Mouse (Mus musculus): ENCODE data around the gene Git2. TPM values are rescaled to one million over a fixed set of nuclear protein-coding genes. Genes with fewer than 3 reads are reported as not detected.

Git2 gene
- total and polyA plus RNA-seq, 2 experiments from 2014 or later, result 21.1 to 37.7 TPM

DNA sequence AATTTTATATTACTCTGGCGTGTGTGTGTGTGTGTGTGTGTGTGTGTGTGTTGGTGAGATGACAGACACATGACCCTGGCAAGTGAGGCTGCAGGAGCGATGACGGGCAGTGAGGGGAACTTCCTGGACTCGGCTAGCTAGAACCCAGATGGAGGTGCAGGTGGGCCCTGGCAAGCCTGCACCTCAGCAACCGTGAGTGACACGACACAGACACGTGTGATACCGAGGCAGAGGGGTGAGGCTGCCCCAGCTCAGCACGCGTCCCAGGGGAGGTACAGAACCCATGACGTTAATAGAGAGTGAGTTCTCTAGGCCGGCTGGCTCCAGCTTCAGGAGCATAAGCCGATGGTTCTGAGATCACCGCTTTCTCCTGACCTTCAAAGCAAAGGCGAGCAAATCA, 43.3 kb downstream of the Git2 start:
- peaks cover 92% of the 10 kb centered on the region for H3K36me3 ChIP-seq (replicated peaks; ENCODE audit: control insufficient read depth, insufficient read depth, low read length)
- TF ChIP-seq CTCF (IDR thresholded peaks at IDR 0.05; ENCODE audit: low read depth) (no peak), EP300 (IDR thresholded peaks at IDR 0.05; ENCODE audit: low read depth) (no peak)
- no peak overlapping the region for H3K9ac ChIP-seq (replicated peaks; ENCODE audit: low read depth, low read length)
- no peaks in the 10 kb centered on the region for H3K9me3 ChIP-seq (replicated peaks; ENCODE audit: control insufficient read depth, low read length)
- H3K4me3 ChIP-seq (ENCODE audit: low read depth, low read length), result no peak overlapping the region
- no peak overlapping the region for H3K4me2 ChIP-seq (ENCODE audit: low read depth, low read length)
- WGBS, result 80% methylated on average over 15 of the region's 15 CpGs
- no peak for ATAC-seq (ENCODE audit: insufficient read depth, low read depth)
- H3K4me1 ChIP-seq (ENCODE audit: control insufficient read depth, insufficient read depth), result no peaks in the 10 kb centered on the region
- no peak for DNase-seq (ENCODE audit: low spot score)
- no peak overlapping the region for H3K27ac ChIP-seq (ENCODE audit: low read depth)
- no peaks in the 10 kb centered on the region for H3K27me3 ChIP-seq (ENCODE audit: control insufficient read depth, insufficient read depth, low read length)

DNA sequence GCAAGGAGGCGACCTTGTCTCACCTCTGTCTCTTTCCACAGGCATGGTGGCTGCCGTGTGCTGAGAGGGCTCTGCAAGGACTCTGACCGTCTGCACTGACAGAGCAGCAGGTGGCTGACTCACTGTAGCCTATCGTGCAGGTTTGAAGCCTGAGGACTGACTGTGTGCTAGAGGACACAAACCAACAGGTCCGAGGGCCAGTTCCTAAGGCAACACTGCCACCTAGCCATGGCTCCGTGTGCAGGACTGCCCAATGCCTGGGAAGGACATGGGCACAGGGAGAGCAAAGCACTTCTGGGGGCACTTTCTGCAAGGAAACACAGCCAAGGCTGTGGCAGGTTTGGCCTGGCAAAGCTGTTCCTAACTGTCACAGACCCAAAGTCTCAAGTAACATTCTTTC, 43.8 kb downstream of the Git2 start:
- Histone ChIP-seq H3K27ac (ENCODE audit: low read depth) (no peak overlapping the region), H3K36me3 (replicated peaks; ENCODE audit: control insufficient read depth, insufficient read depth, low read length) (peaks cover 87% of the 10 kb centered on the region), H3K9ac (replicated peaks; ENCODE audit: low read depth, low read length) (no peak overlapping the region), H3K9me3 (replicated peaks; ENCODE audit: control insufficient read depth, low read length) (no peaks in the 10 kb centered on the region), H3K4me2 (ENCODE audit: low read depth, low read length) (no peak overlapping the region), H3K4me3 (ENCODE audit: low read depth, low read length) (no peak overlapping the region), H3K27me3 (ENCODE audit: control insufficient read depth, insufficient read depth, low read length) (no peaks in the 10 kb centered on the region), H3K4me1 (ENCODE audit: control insufficient read depth, insufficient read depth) (no peaks in the 10 kb centered on the region)
- no peak for ATAC-seq (ENCODE audit: insufficient read depth, low read depth)
- 59% methylated on average over 6 of the region's 6 CpGs for WGBS
- TF ChIP-seq EP300 (IDR thresholded peaks at IDR 0.05; ENCODE audit: low read depth) (no peak), CTCF (IDR thresholded peaks at IDR 0.05; ENCODE audit: low read depth) (peak; percentile 34; the same call in 1 of the 2 replicates)
- no peak for DNase-seq (ENCODE audit: low spot score)

DNA sequence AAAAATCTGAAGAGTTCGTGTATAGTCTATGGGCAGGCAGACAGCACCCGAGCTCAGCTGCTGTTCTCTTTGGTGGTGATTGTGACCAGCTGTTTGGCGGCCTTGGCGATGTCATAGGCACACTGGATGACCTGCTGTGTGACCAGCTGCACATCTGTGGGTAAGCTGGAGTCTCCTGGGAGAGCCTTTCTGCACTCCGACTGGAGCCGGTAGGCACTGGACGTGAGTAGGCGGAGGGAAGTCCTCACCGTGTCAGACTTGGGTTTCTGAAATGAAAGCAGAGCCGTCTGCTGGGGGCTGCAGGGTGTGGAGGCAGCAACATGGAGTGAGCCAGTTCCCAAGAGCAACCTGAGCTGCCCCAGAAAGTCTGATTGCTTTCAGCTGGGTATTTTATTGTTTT, 45.2 kb downstream of the Git2 start:
- Histone ChIP-seq H3K4me3 (ENCODE audit: low read depth, low read length) (no peak overlapping the region), H3K9ac (replicated peaks; ENCODE audit: low read depth, low read length) (no peak overlapping the region), H3K9me3 (replicated peaks; ENCODE audit: control insufficient read depth, low read length) (no peaks in the 10 kb centered on the region), H3K4me2 (ENCODE audit: low read depth, low read length) (no peak overlapping the region), H3K27me3 (ENCODE audit: control insufficient read depth, insufficient read depth, low read length) (no peaks in the 10 kb centered on the region), H3K36me3 (replicated peaks; ENCODE audit: control insufficient read depth, insufficient read depth, low read length) (peaks cover 77% of the 10 kb centered on the region), H3K4me1 (ENCODE audit: control insufficient read depth, insufficient read depth) (no peaks in the 10 kb centered on the region), H3K27ac (ENCODE audit: low read depth) (no peak overlapping the region)
- DNase-seq (ENCODE audit: low spot score) (no peak), ATAC-seq (ENCODE audit: insufficient read depth, low read depth) (no peak)
- no peak for TF ChIP-seq CTCF (IDR thresholded peaks at IDR 0.05; ENCODE audit: low read depth)
- no peak for TF ChIP-seq EP300 (IDR thresholded peaks at IDR 0.05; ENCODE audit: low read depth)
- 73% methylated on average over 10 of the region's 10 CpGs for WGBS

DNA sequence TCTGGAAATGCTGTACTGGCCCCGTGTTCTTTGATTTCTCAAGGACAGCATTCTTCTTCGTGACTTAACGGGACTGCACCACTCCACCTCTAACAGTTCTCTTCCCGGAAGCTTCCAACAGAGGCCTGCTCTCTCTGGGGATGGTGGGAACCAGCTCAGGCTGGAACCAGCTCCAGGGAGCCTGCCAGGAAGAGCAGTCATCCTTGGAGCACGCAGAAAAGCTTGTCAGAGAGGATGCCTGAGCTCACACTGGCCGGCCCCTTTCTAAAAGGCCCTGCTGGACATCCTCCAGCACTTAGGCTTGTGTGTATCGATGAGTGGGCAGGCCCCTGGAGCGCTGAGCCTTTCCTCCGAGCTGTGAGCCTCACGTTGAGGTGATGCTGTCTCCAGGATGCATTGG, 47.2 kb downstream of the Git2 start:
- Histone ChIP-seq H3K27ac (ENCODE audit: low read depth) (no peak overlapping the region), H3K4me2 (ENCODE audit: low read depth, low read length) (no peak overlapping the region), H3K4me1 (ENCODE audit: control insufficient read depth, insufficient read depth) (no peaks in the 10 kb centered on the region), H3K9ac (replicated peaks; ENCODE audit: low read depth, low read length) (no peak overlapping the region), H3K27me3 (ENCODE audit: control insufficient read depth, insufficient read depth, low read length) (no peaks in the 10 kb centered on the region), H3K4me3 (ENCODE audit: low read depth, low read length) (no peak overlapping the region), H3K9me3 (replicated peaks; ENCODE audit: control insufficient read depth, low read length) (no peaks in the 10 kb centered on the region; the same call in 1 of the 2 replicates), H3K36me3 (replicated peaks; ENCODE audit: control insufficient read depth, insufficient read depth, low read length) (peaks cover 62% of the 10 kb centered on the region)
- ATAC-seq (ENCODE audit: insufficient read depth, low read depth) (peak; percentile 40; the same call in 1 of the 2 replicates), DNase-seq (ENCODE audit: low spot score) (no peak)
- 68% methylated on average over 10 of the region's 10 CpGs for WGBS
- TF ChIP-seq CTCF (IDR thresholded peaks at IDR 0.05; ENCODE audit: low read depth), result no peak
- TF ChIP-seq EP300 (IDR thresholded peaks at IDR 0.05; ENCODE audit: low read depth), result no peak

DNA sequence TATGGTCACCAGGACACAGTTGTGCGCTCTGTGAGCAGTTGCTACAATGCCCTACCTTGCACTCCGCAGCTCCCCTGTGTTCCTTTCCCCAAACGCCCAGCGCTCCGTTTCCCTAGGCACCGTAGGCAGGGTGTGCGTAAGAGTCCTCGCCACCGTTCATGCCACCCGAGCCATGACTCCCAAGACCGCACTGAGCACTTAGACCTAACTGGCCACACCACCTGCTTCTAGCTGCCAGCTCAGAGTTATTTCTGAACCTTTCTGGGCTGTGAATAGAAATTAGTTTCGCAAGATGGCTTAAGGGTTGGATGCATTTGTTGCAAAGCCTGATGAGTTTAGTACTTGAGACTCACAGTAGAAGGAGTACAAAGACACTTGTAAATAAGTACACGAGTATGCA, 52.5 kb downstream of the Git2 start:
- Histone ChIP-seq H3K36me3 (replicated peaks; ENCODE audit: control insufficient read depth, insufficient read depth, low read length) (peaks cover 57% of the 10 kb centered on the region), H3K9me3 (replicated peaks; ENCODE audit: control insufficient read depth, low read length) (no peaks in the 10 kb centered on the region; the same call in 1 of the 2 replicates), H3K4me1 (ENCODE audit: control insufficient read depth, insufficient read depth) (no peaks in the 10 kb centered on the region), H3K9ac (replicated peaks; ENCODE audit: low read depth, low read length) (no peak overlapping the region), H3K4me2 (ENCODE audit: low read depth, low read length) (no peak overlapping the region), H3K27me3 (ENCODE audit: control insufficient read depth, insufficient read depth, low read length) (no peaks in the 10 kb centered on the region), H3K4me3 (ENCODE audit: low read depth, low read length) (no peak overlapping the region), H3K27ac (ENCODE audit: low read depth) (no peak overlapping the region)
- ATAC-seq (ENCODE audit: insufficient read depth, low read depth) (no peak), DNase-seq (ENCODE audit: low spot score) (no peak)
- TF ChIP-seq EP300 (IDR thresholded peaks at IDR 0.05; ENCODE audit: low read depth), result no peak
- no peak for TF ChIP-seq CTCF (IDR thresholded peaks at IDR 0.05; ENCODE audit: low read depth)
- 90% methylated on average over 13 of the region's 13 CpGs for WGBS

DNA sequence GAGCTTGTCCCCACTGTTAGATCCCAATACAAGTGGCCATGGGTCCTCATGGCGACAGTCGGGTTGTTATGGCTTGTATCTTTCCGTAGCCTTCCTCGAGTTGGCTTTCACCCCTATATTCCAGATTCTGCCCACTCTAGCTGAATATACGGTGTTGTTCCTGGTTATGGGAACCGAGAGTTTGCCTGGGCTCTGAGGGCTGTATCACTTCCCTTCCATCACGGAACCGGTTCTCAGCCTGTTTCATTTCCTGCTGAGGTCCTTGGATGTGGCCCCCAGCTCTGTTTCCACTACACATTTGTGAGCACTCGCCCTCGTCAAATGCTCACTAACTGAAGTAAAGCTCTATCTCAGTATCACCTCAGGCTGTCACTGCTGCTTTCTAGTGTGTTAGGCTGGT, 53.3 kb downstream of the Git2 start:
- no peak for TF ChIP-seq CTCF (IDR thresholded peaks at IDR 0.05; ENCODE audit: low read depth)
- TF ChIP-seq EP300 (IDR thresholded peaks at IDR 0.05; ENCODE audit: low read depth), result no peak
- Histone ChIP-seq H3K9ac (replicated peaks; ENCODE audit: low read depth, low read length) (no peak overlapping the region), H3K36me3 (replicated peaks; ENCODE audit: control insufficient read depth, insufficient read depth, low read length) (peaks cover 59% of the 10 kb centered on the region), H3K9me3 (replicated peaks; ENCODE audit: control insufficient read depth, low read length) (no peaks in the 10 kb centered on the region; the same call in 1 of the 2 replicates), H3K27me3 (ENCODE audit: control insufficient read depth, insufficient read depth, low read length) (no peaks in the 10 kb centered on the region), H3K4me3 (ENCODE audit: low read depth, low read length) (no peak overlapping the region), H3K4me1 (ENCODE audit: control insufficient read depth, insufficient read depth) (no peaks in the 10 kb centered on the region), H3K27ac (ENCODE audit: low read depth) (no peak overlapping the region), H3K4me2 (ENCODE audit: low read depth, low read length) (no peak overlapping the region)
- ATAC-seq (ENCODE audit: insufficient read depth, low read depth) (no peak), DNase-seq (ENCODE audit: low spot score) (no peak)
- WGBS, result 85% methylated on average over 10 of the region's 10 CpGs
